Comparison of ENCODE assay signal across 9 mouse cellular contexts in the genomic region with DNA sequence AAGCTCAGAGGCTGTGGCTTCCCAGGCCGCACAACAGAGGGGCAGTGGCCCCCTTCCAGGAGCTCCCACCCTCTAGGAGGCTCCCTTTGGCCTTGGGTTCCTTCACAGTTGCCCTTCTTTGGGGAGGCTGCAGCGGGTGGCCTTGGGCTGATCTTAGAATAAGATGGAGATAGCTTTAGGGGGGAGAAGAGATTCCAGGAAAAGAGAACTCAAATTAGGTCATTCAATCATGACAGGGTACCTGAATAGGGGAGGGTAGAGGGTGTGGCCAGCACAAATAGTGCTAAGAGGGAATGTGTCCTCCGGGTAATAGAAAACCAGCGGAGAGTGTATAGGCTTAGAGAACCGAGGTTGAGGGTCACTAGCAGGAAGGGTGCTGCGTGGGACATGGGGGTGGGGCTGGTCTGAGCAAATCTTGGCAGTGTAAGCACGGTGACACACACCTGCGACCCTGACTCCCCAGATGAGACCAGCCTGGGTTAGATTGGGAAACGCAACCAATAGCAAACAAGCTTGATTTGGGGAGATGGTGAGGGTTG. TPM values are rescaled to one million over a fixed set of nuclear protein-coding genes. Genes with fewer than 3 reads are reported as not detected.
DNase-seq lines count a peak whose midpoint lies in the region; ATAC-seq and TF ChIP-seq lines count a peak whose summit lies in the region.
"Had no signal": no experiment of that assay in that cellular context is flagged by ENCODE, and none has a peak within 500 bp of the region (broad histone marks: within the 10 kb centered on the region; RNA-seq: fewer than 3 reads in every experiment).

No protein-coding gene starts in this region.

- H3K27me3 ChIP-seq in MEL (ENCODE audit: control insufficient read depth in 1 of 2, insufficient read depth in 2 of 2, low read length in 2 of 2) = no peaks in the 10 kb centered on the region
- no peaks in the 10 kb centered on the region for H3K27me3 ChIP-seq in heart, embryonic 16.5 days (ENCODE audit: control insufficient read depth, insufficient read depth, low read length)
- H3K27me3 ChIP-seq in liver, embryonic 15.5 days = peaks cover 62% of the 10 kb centered on the region
- H3K27me3 ChIP-seq: Patski had no signal

- H3K27ac ChIP-seq in MEL (ENCODE audit: control insufficient read depth, low read depth, low read length) = no peak overlapping the region
- H3K27ac ChIP-seq in heart, embryonic 16.5 days (ENCODE audit: low read length) = peak overlapping the region; percentile 63
- peak overlapping the region; percentile 53 for H3K27ac ChIP-seq in liver, embryonic 15.5 days (replicated peaks)

- ATAC-seq in heart, embryonic 16.5 days (replicated peaks; ENCODE audit: extremely low read depth, insufficient read depth, low FRiP score) = no peak
- ATAC-seq in liver, embryonic 15.5 days (ENCODE audit: insufficient read depth) = 0 out of 2 replicates have a peak, but pooled peaks have one; percentile 1

- H3K4me2 ChIP-seq in heart, embryonic 16.5 days (ENCODE audit: low read depth, low read length) = peak overlapping the region; percentile 96
- H3K4me2 ChIP-seq in liver, embryonic 15.5 days = peak overlapping the region; percentile 95

- no peak for TF ChIP-seq POLR2A in MEL (IDR thresholded peaks at IDR 0.05; ENCODE audit: control insufficient read depth in 1 of 2, insufficient read depth in 1 of 2, low read depth in 1 of 2, low read length in 2 of 2, poor library complexity in 1 of 2)

- TF ChIP-seq RAD21 in MEL (IDR thresholded peaks at IDR 0.05; ENCODE audit: low read depth, low read length) = no peak

- TF ChIP-seq CTCF in MEL (IDR thresholded peaks at IDR 0.05 in 2 of 3, conservative IDR thresholded peaks at IDR 0.05 in 1 of 3; ENCODE audit: control insufficient read depth in 1 of 3, insufficient read depth in 1 of 3, low read depth in 2 of 3, low read length in 3 of 3, poor library complexity in 1 of 3, severe bottlenecking in 1 of 3) = no peak

- intact Hi-C loops in heart, postnatal 25 days (cut with DNase I) = loop anchor here (2.0 kb wide), 1 partner anchor 33 kb away; no protein-coding TSS in a partner anchor

- DNase-seq in heart, adult 11 months = peak; percentile 95
- no peak for DNase-seq in heart, postnatal 25 days (ENCODE audit: low spot score)
- peak; percentile 42 for DNase-seq in MEL (ENCODE audit: low read depth, low spot score)
- DNase-seq in urinary bladder, postnatal 10 days (ENCODE audit: low spot score) = no peak
- DNase-seq in urinary bladder, postnatal 4 days (ENCODE audit: low spot score in 2 of 2) = no peak
- no peak for DNase-seq in layer of hippocampus, adult 9-11 months

- H3K9ac ChIP-seq in MEL (ENCODE audit: control insufficient read depth, low read depth, low read length, poor library complexity, severe bottlenecking) = peak overlapping the region; percentile 64
- H3K9ac ChIP-seq in heart, embryonic 16.5 days (ENCODE audit: low read length) = peak overlapping the region; percentile 70
- H3K9ac ChIP-seq in liver, embryonic 15.5 days = peak overlapping the region; percentile 30; the same call in 1 of the 2 replicates

- no peaks in the 10 kb centered on the region for H3K9me3 ChIP-seq in MEL (replicated peaks; ENCODE audit: insufficient read depth, low read length)
- no peaks in the 10 kb centered on the region for H3K9me3 ChIP-seq in heart, embryonic 16.5 days (replicated peaks; ENCODE audit: control insufficient read depth, low read length)
- H3K9me3 ChIP-seq in liver, embryonic 15.5 days (replicated peaks) = no peaks in the 10 kb centered on the region

- no peaks in the 10 kb centered on the region; the same call in 1 of the 2 replicates for H3K79me2 ChIP-seq in MEL (ENCODE audit: control insufficient read depth, insufficient read depth, low read length, poor library complexity)

- 17% methylated on average over 9 of the region's 9 CpGs for WGBS in heart, embryonic 16.5 days
- WGBS in liver, embryonic 15.5 days (ENCODE audit: insufficient replicate concordance) = 14% methylated on average over 9 of the region's 9 CpGs

- peaks cover 3 to 30% of the 10 kb centered on the region in 2 experiments; a peak in 3 of 4 replicates for H3K4me1 ChIP-seq in MEL (ENCODE audit: control insufficient read depth in 1 of 2, insufficient read depth in 2 of 2, low read length in 2 of 2)
- H3K4me1 ChIP-seq in heart, embryonic 16.5 days (ENCODE audit: control insufficient read depth, insufficient read depth, low read length) = peaks cover 43% of the 10 kb centered on the region
- H3K4me1 ChIP-seq in liver, embryonic 15.5 days (replicated peaks) = peaks cover 83% of the 10 kb centered on the region

- no peak for TF ChIP-seq EP300 in MEL (IDR thresholded peaks at IDR 0.05; ENCODE audit: low read depth in 1 of 2, low read length in 2 of 2)

- H3K4me3 ChIP-seq in MEL (ENCODE audit: control insufficient read depth in 1 of 2, insufficient read depth in 1 of 2, low read depth in 2 of 2, low read length in 2 of 2) = peak overlapping the region; percentile 60 to 66
- peak overlapping the region; percentile 44 for H3K4me3 ChIP-seq in heart, embryonic 16.5 days (ENCODE audit: low read length)
- peak overlapping the region; percentile 67 for H3K4me3 ChIP-seq in liver, embryonic 15.5 days (replicated peaks)

- H3K36me3 ChIP-seq in MEL (ENCODE audit: control insufficient read depth in 1 of 2, insufficient read depth in 2 of 2, low read length in 2 of 2) = peaks cover 0 to 12% of the 10 kb centered on the region in 2 experiments; a peak in 2 of 4 replicates
- H3K36me3 ChIP-seq in heart, embryonic 16.5 days (ENCODE audit: control insufficient read depth, insufficient read depth) = no peaks in the 10 kb centered on the region
- H3K36me3 ChIP-seq in liver, embryonic 15.5 days (replicated peaks) = no peaks in the 10 kb centered on the region

TF ChIP-seq in MEL, 35 proteins besides CTCF, POLR2A, EP300 and RAD21:
- no peak for TF ChIP-seq ZMIZ1 (IDR thresholded peaks at IDR 0.05; ENCODE audit: low read depth, low read length)

RNA-seq across cellular contexts. Expression of gene Tle2, which starts 2.2 kb away (rescaled TPM):
- 1 to 10 TPM; 8.4 to 9.7 TPM for total RNA-seq in heart, postnatal 25 days (2021)
- total RNA-seq in MEL (2012; rRNA removed) = 0.19 and 0.75 TPM in 2 replicates
- polyA plus RNA-seq in MEL (2012; ENCODE audit: insufficient read depth in 1 of 2, insufficient read length in 2 of 2, low read depth in 1 of 2, low replicate concordance in 2 of 2, missing spikeins in 1 of 2) = 1 to 10 TPM in 1 of 2 experiments, not detected in 1; 2.4 TPM
- polyA plus RNA-seq in heart, embryonic 16.5 days (2015; fragmentation: Nextera tagmentation; extraction: Ambion mirVana) = 19.5 and 24.5 TPM in 2 replicates
- polyA plus RNA-seq in liver, embryonic 15.5 days (2015; fragmentation: Nextera tagmentation; extraction: Ambion mirVana) = 2.2 and 2.6 TPM in 2 replicates

RNA-seq across cellular contexts. Expression of gene Aes, which starts 12.9 kb away (rescaled TPM):
- total RNA-seq in heart, postnatal 25 days (2021) = 1,000 to 10,000 TPM; 1,086 to 1,128 TPM
- 170 and 197 TPM in 2 replicates for total RNA-seq in MEL (2012; rRNA removed)
- polyA plus RNA-seq in MEL (2012; ENCODE audit: insufficient read depth in 1 of 2, insufficient read length in 2 of 2, low read depth in 1 of 2, low replicate concordance in 2 of 2, missing spikeins in 1 of 2) = 100 to 1,000 TPM in 1 of 2 experiments, not detected in 1; 355 TPM
- polyA plus RNA-seq in heart, embryonic 16.5 days (2015; fragmentation: Nextera tagmentation; extraction: Ambion mirVana) = 529 and 769 TPM in 2 replicates
- polyA plus RNA-seq in liver, embryonic 15.5 days (2015; fragmentation: Nextera tagmentation; extraction: Ambion mirVana) = 243 and 271 TPM in 2 replicates

RNA-seq across cellular contexts. Expression of gene Gna11, which starts 27.2 kb away (rescaled TPM):
- total RNA-seq in heart, postnatal 25 days (2021) = 10 to 100 TPM; 49.6 to 54.6 TPM
- 12.2 and 14.1 TPM in 2 replicates for total RNA-seq in MEL (2012; rRNA removed)
- polyA plus RNA-seq in MEL (2012; ENCODE audit: insufficient read depth in 1 of 2, insufficient read length in 2 of 2, low read depth in 1 of 2, low replicate concordance in 2 of 2, missing spikeins in 1 of 2) = 10 to 100 TPM in 1 of 2 experiments, not detected in 1; 18.4 TPM
- polyA plus RNA-seq in heart, embryonic 16.5 days (2015; fragmentation: Nextera tagmentation; extraction: Ambion mirVana) = 57.4 and 59.7 TPM in 2 replicates
- polyA plus RNA-seq in liver, embryonic 15.5 days (2015; fragmentation: Nextera tagmentation; extraction: Ambion mirVana) = 20.3 and 24.6 TPM in 2 replicates

RNA-seq across cellular contexts. Expression of gene Tle6, which starts 28.7 kb away (rescaled TPM):
- 1 to 10 TPM; 6.7 to 7.4 TPM for total RNA-seq in heart, postnatal 25 days (2021)
- 16.9 and 17.3 TPM in 2 replicates for total RNA-seq in MEL (2012; rRNA removed)
- polyA plus RNA-seq in MEL (2012; ENCODE audit: insufficient read depth in 1 of 2, insufficient read length in 2 of 2, low read depth in 1 of 2, low replicate concordance in 2 of 2, missing spikeins in 1 of 2) = 10 to 100 TPM in 1 of 2 experiments, not detected in 1; 31.9 TPM
- polyA plus RNA-seq in heart, embryonic 16.5 days (2015; fragmentation: Nextera tagmentation; extraction: Ambion mirVana) = 29.6 and 31.0 TPM in 2 replicates
- 3.5 TPM in 2 replicates for polyA plus RNA-seq in liver, embryonic 15.5 days (2015; fragmentation: Nextera tagmentation; extraction: Ambion mirVana)

RNA-seq across cellular contexts. Expression of gene BC025920, which starts 33.9 kb away (rescaled TPM):
- 1 to 10 TPM; 1.9 to 2.8 TPM for total RNA-seq in heart, postnatal 25 days (2021)
- 0.98 and 1.1 TPM in 2 replicates for total RNA-seq in MEL (2012; rRNA removed)
- 1 to 10 TPM in 1 of 2 experiments, not detected in 1; 1.7 TPM for polyA plus RNA-seq in MEL (2012; ENCODE audit: insufficient read depth in 1 of 2, insufficient read length in 2 of 2, low read depth in 1 of 2, low replicate concordance in 2 of 2, missing spikeins in 1 of 2)
- polyA plus RNA-seq in heart, embryonic 16.5 days (2015; fragmentation: Nextera tagmentation; extraction: Ambion mirVana) = 1.2 TPM in 2 replicates
- 0.23 and 0.24 TPM in 2 replicates for polyA plus RNA-seq in liver, embryonic 15.5 days (2015; fragmentation: Nextera tagmentation; extraction: Ambion mirVana)

Comparison
In these comparisons a context has a peak if more than half of its experiments do, and no peak if none do; other contexts are left out.
1. DNase-seq: peak in heart, adult 11 months (single experiment) and MEL (single experiment); none in heart, postnatal 25 days (single experiment), urinary bladder, postnatal 10 days (single experiment), urinary bladder, postnatal 4 days (0 of 2) and layer of hippocampus, adult 9-11 months (single experiment).
2. Peak in every context shown above with its lines, with median percentiles within 50 percentile points of each other: H3K4me3 ChIP-seq and H3K9ac ChIP-seq.